Mouse (Mus musculus) C2C12 (cell line): ENCODE measurements around the gene Foxn3.

ENCODE experiments used
- CEBPB ChIP-seq: IDR thresholded peaks from one replicate; pipeline ENCODE4 v1.6.1; 2011; ENCODE audit warnings: low read depth, mild to moderate bottlenecking, control low read depth, moderate library complexity
- CTCF ChIP-seq: IDR thresholded peaks from one replicate; pipeline ENCODE4 v1.5.1; 2011; ENCODE audit not compliant: control insufficient read depth, insufficient read depth, insufficient read length
- FOSL1 ChIP-seq: IDR thresholded peaks from one replicate; pipeline ENCODE4 v1.8.0; 2011; ENCODE audit warnings: mild to moderate bottlenecking, low read length; ENCODE audit not compliant: poor library complexity, insufficient read depth, severe bottlenecking
- MAX ChIP-seq: IDR thresholded peaks from one replicate; pipeline ENCODE4 v1.6.1; 2011; ENCODE audit warnings: mild to moderate bottlenecking, control low read depth
- MYOD1 ChIP-seq: IDR thresholded peaks from one replicate; pipeline ENCODE4 v1.6.1; 2011; ENCODE audit warnings: low read depth; ENCODE audit not compliant: control insufficient read depth, insufficient read length
- MYOG ChIP-seq: IDR thresholded peaks from one replicate; pipeline ENCODE4 v1.6.1; 2011; ENCODE audit not compliant: control insufficient read depth, insufficient read length; ENCODE audit errors: extremely low read depth
- USF1 ChIP-seq: IDR thresholded peaks from one replicate; pipeline ENCODE4 v1.6.1; 2011; ENCODE audit warnings: low read depth, mild to moderate bottlenecking, control low read depth, moderate library complexity

DNA sequence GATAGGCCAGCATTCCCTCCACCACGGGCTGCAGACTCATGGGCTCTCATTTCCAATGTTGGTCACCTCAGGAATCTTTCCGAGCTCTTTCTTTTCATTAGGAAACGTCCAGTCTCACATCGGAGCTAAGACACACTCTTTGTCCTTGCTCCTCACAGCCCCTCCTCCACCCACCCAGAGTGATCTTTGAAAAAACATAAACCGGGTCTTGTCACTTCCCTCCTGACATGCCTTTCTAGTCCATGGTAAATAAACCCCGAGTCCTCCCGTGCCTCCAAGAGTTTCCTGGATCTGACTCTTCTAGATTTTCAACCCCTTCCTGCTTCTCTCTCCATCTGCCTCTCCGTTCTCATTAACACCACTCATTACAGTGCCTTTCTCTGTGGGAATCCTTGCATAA lies 38.0 kb upstream of the Foxn3 start:
- TF ChIP-seq MYOD1: no peak
- TF ChIP-seq MYOG: no peak
- TF ChIP-seq CTCF: no peak
- no peak for TF ChIP-seq USF1
- TF ChIP-seq MAX: no peak
- no peak for TF ChIP-seq FOSL1
- no peak for TF ChIP-seq CEBPB
